Mouse (Mus musculus) hindbrain, embryonic 14.5 days (tissue): Measurements from ENCODE around the gene Fam172a. TPM values are rescaled to one million over a fixed set of nuclear protein-coding genes. Genes with fewer than 3 reads are reported as not detected.

Experiments used
- ATAC-seq: fragments of 200-750 bp; cut with Nextera tagmentation; 2 replicates; pipeline ENCODE4 v1.8.0; 2017; ENCODE audit warnings: moderate number of reproducible peaks, mild to moderate bottlenecking, moderate TSS enrichment, moderate library complexity; ENCODE audit not compliant: low FRiP score
- DNase-seq: peaks from one replicate; pipeline ENCODE4 v3.0.0-alpha.2; 2015; ENCODE audit warnings: low spot score
- H3K27ac ChIP-seq: fragments of 300-500 bp; sonication (generic); 2 replicates; pipeline ENCODE4 v1.5.1; 2014; ENCODE audit warnings: mild to moderate bottlenecking, moderate library complexity
- H3K27me3 ChIP-seq: fragments of 300-500 bp; sonication (generic); 2 replicates; pipeline ENCODE4 v1.6.1; 2014; ENCODE audit warnings: mild to moderate bottlenecking, low read length, mixed read lengths; ENCODE audit not compliant: control insufficient read depth, insufficient read depth
- H3K36me3 ChIP-seq: fragments of 300-500 bp; sonication (generic); replicated peaks from 2 replicates; pipeline ENCODE4 v1.6.1; 2014; ENCODE audit not compliant: control insufficient read depth, insufficient read depth
- H3K4me1 ChIP-seq: fragments of 300-500 bp; sonication (generic); replicated peaks from 2 replicates; pipeline ENCODE4 v1.6.1; 2014; ENCODE audit warnings: antibody characterized with exemption, low read length, mixed read lengths; ENCODE audit not compliant: control insufficient read depth, insufficient read depth
- H3K4me2 ChIP-seq: fragments of 300-500 bp; sonication (generic); replicated peaks from 2 replicates; pipeline ENCODE4 v1.6.1; 2014; ENCODE audit warnings: mild to moderate bottlenecking, moderate library complexity
- H3K4me3 ChIP-seq: fragments of 300-500 bp; sonication (generic); replicated peaks from 2 replicates; pipeline ENCODE4 v1.5.1; 2014; ENCODE audit warnings: mild to moderate bottlenecking, low read length
- H3K9ac ChIP-seq: fragments of 300-500 bp; sonication (generic); 2 replicates; pipeline ENCODE4 v1.6.1; 2014
- H3K9me3 ChIP-seq: fragments of 300-500 bp; sonication (generic); 2 replicates; pipeline ENCODE4 v1.6.1; 2016; ENCODE audit warnings: low read length; ENCODE audit not compliant: control insufficient read depth
- WGBS: fragments of 180-500 bp; shearing (Covaris S2); extraction: QIAGEN DNeasy Blood & Tissue Kit; methylation state at CpG from one replicate; pipeline ENCODE4 v1.1.7; 2014; 5-methylcytosine and 5-hydroxymethylcytosine counted together
- polyA plus RNA-seq: library from polyadenylated mRNA; unstranded; fragments of >200 nt; fragmentation: Nextera tagmentation; extraction: Ambion mirVana; gene quantifications from 2 replicates; pipeline ENCODE4 v1.2.1, GENCODE M21; 2014

The Fam172a gene
- polyA plus RNA-seq, 1 experiment from 2014 or later = 42.1 TPM

DNA sequence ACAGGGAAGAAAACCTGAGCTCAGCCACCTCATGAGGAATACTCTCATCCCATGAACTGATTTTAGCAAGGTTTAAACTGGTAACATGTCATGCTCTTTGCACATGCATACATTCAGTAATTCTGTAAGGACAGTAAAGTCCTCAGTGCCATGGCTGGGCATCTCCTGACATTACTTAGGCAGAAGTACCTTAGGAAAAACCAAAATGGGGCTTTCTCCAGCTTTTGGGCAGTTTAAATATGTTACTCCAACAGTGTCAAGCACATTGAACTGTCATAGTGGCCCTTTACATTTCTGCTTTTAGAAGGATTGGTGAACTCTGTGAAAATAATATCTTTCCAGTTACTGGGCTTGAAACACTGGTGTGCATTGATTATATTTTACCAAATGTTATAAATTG lies 463.1 kb downstream of the Fam172a start:
- no peak for DNase-seq
- 0 out of 2 replicates have a peak overlapping the region, but pooled peaks have one; percentile 14 for H3K27ac ChIP-seq
- ATAC-seq = no peak
- peak overlapping the region; percentile 90 for H3K9ac ChIP-seq
- H3K36me3 ChIP-seq = no peaks in the 10 kb centered on the region
- peaks cover 35% of the 10 kb centered on the region for H3K27me3 ChIP-seq
- H3K4me1 ChIP-seq = no peaks in the 10 kb centered on the region
- H3K9me3 ChIP-seq = no peaks in the 10 kb centered on the region
- peak overlapping the region; percentile 88 for H3K4me2 ChIP-seq
- no peak overlapping the region for H3K4me3 ChIP-seq

DNA sequence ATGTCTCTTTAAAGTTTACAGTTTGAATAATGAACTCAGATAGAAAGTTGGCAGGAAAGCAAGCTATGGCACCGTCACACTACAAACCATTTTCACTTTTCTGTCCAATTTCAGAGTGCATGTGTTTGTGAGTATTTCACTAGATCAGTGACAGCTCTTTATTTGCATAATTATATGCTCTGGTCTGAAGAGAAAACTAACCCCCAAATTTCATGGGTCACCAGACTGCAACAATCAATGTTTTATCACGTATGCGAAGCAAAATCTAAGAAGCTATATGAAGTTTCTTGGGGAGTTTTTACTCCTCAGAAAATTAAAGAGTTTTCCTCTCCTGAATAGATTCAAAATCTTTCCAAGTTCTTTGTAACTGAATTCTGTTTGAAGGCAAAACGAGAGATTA lies 466.3 kb downstream of the Fam172a start:
- H3K27ac ChIP-seq = no peak overlapping the region
- peaks cover 55% of the 10 kb centered on the region for H3K27me3 ChIP-seq
- H3K9ac ChIP-seq = no peak overlapping the region
- H3K4me3 ChIP-seq = no peak overlapping the region
- no peaks in the 10 kb centered on the region for H3K9me3 ChIP-seq
- peak; percentile 50 for DNase-seq
- H3K4me1 ChIP-seq = no peaks in the 10 kb centered on the region
- ATAC-seq = no peak
- WGBS = 21% methylated on average over 4 of the region's 4 CpGs
- H3K36me3 ChIP-seq = no peaks in the 10 kb centered on the region
- no peak overlapping the region for H3K4me2 ChIP-seq

DNA sequence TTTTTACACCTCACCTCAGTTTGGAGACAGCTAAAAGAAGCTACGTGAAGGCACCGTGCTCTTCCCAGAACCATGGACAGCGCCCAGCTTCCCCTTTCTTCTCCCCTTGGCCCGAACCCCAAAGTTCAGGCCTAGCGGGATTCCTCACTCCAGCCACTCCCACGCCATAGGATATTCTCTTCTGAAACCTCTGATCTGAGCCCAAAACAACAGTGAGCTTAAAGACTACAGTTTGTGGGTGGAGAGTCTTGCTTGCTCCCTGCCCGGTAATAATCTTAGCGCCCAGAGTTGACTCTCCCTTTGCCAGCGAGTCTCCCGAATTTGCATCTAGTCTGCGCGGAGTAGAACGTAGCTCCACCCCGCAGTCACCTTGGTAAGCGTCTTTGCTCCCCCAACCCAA lies 469.5 kb downstream of the Fam172a start:
- H3K9ac ChIP-seq = peak overlapping the region; percentile 13; the same call in 1 of the 2 replicates
- peak overlapping the region; percentile 37 for H3K4me2 ChIP-seq
- peaks cover 65% of the 10 kb centered on the region for H3K27me3 ChIP-seq
- no peaks in the 10 kb centered on the region for H3K9me3 ChIP-seq
- ATAC-seq (peak; percentile 58; the same call in 1 of the 2 replicates), DNase-seq (no peak)
- WGBS = 4% methylated on average over 15 of the region's 15 CpGs
- H3K27ac ChIP-seq = 0 out of 2 replicates have a peak overlapping the region, but pooled peaks have one; percentile 4
- peak overlapping the region; percentile 1; the same call in 1 of the 2 replicates for H3K4me3 ChIP-seq
- no peaks in the 10 kb centered on the region for H3K4me1 ChIP-seq
- no peaks in the 10 kb centered on the region for H3K36me3 ChIP-seq

DNA sequence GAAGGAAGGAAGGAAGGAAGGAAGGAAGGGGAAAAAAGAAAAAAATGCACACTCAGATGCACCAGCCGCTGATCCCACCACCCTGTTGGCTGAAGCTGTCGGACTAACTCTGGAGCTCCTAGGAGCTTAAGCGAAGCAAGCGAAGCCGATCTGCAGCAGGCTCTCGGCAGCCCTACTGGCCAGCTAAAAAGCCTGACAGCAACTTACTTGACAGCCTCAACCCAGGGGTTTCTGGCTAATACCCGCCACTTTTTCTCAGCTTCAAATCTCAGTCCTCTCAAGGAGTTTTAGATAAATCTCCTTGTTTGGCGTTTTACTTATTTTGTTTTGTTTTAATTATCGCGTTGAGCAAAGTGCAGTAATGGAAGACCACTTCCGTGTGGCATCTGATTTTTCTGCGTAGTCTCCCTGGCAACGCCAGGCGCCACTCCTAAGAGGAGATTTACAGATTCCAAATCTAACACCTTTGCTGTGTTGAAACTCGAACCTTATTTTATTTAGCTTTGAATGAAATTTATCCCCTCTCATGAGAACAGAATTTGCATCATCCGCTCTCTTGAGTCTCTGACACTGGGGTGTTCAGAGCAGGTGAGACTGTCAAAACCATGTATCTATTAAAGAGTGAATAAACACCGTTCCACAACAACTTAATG lies 470.3 kb downstream of the Fam172a start:
- H3K4me3 ChIP-seq = peak overlapping the region; percentile 16
- no peak overlapping the region for H3K9ac ChIP-seq
- peak overlapping the region; percentile 48 for H3K4me2 ChIP-seq
- 4% methylated on average over 17 of the region's 17 CpGs for WGBS
- H3K27me3 ChIP-seq = peaks cover 71% of the 10 kb centered on the region
- ATAC-seq (no peak), DNase-seq (peak; percentile 65)
- no peaks in the 10 kb centered on the region for H3K4me1 ChIP-seq
- H3K27ac ChIP-seq = 0 out of 2 replicates have a peak overlapping the region, but pooled peaks have one; percentile 44
- no peaks in the 10 kb centered on the region for H3K9me3 ChIP-seq
- no peaks in the 10 kb centered on the region for H3K36me3 ChIP-seq

DNA sequence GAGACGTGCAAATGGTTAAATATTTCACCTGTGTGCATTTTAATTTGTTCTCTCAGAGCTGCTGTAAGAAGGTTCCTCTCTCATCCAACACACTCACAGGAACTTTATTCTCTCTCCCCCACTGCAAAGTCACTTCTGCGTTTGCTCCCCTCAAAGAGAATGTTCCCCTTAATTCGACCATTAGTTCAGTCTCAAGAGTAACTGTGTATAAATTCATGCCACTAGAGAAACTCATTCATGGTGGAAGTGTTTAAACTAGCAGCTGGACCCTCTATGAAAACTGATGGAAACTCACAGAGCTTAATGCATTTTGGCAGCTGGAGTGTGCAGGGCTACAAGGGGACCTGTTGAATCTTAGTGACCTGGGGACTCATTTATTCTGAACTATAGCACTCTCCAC lies 471.0 kb downstream of the Fam172a start:
- ATAC-seq (no peak), DNase-seq (no peak)
- no peak overlapping the region for H3K4me3 ChIP-seq
- H3K9ac ChIP-seq = no peak overlapping the region
- H3K4me1 ChIP-seq = no peaks in the 10 kb centered on the region
- H3K27ac ChIP-seq = no peak overlapping the region
- H3K4me2 ChIP-seq = peak overlapping the region; percentile 48
- no peaks in the 10 kb centered on the region for H3K36me3 ChIP-seq
- 8% methylated on average over 3 of the region's 3 CpGs for WGBS
- H3K9me3 ChIP-seq = no peaks in the 10 kb centered on the region
- H3K27me3 ChIP-seq = peaks cover 76% of the 10 kb centered on the region

DNA sequence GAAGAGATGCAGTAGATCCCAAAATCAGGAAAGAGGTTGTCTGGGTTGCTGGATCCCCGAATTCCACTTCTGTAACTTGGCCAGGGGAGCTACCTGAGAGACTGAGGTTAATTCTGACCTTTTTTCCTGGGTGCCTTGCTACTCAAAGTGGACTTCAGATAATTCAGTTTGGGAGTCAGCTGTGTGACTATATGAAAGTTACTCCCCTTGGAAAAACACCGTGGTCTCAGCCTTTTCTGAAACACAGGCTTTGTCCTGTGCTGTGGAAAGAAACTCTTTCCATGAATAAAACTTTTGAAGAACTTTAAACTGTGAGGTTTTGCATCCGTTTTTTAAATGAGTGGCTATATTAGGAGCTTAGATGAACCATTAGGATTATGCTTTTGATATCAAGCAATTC lies 472.4 kb downstream of the Fam172a start:
- no peak for DNase-seq
- no peak for ATAC-seq
- H3K4me3 ChIP-seq = no peak overlapping the region
- no peaks in the 10 kb centered on the region for H3K36me3 ChIP-seq
- H3K27ac ChIP-seq = no peak overlapping the region
- H3K4me1 ChIP-seq = no peaks in the 10 kb centered on the region
- H3K4me2 ChIP-seq = no peak overlapping the region; the same call in 1 of the 2 replicates
- H3K27me3 ChIP-seq = peaks cover 75% of the 10 kb centered on the region
- no peaks in the 10 kb centered on the region for H3K9me3 ChIP-seq
- WGBS = 17% methylated on average over 3 of the region's 3 CpGs
- H3K9ac ChIP-seq = no peak overlapping the region

DNA sequence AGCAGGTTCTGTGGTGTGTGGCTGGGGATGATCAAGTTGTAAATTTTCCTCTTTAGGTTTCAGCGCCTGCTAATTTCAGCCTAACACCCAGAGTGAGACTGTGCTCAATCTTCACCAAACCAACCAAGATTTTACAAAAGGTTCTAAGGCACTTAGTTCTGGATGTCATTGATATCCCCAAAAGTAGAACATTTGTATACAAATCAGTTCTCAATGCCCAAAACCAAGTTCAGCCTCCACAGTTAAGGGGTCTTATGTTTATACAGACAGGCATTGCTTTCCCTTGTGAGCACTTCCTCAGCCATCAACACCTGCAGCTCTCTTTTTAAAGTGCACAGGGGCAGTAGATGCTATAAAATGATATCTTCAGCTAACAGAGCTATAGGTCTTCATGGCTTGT lies 473.1 kb downstream of the Fam172a start:
- H3K4me3 ChIP-seq = no peak overlapping the region
- H3K27ac ChIP-seq = no peak overlapping the region
- peaks cover 71% of the 10 kb centered on the region for H3K27me3 ChIP-seq
- no peaks in the 10 kb centered on the region for H3K9me3 ChIP-seq
- DNase-seq (no peak), ATAC-seq (no peak)
- no peak overlapping the region for H3K9ac ChIP-seq
- 36% methylated on average over 1 of the region's 1 CpGs for WGBS
- H3K4me1 ChIP-seq = peaks cover 6% of the 10 kb centered on the region
- peak overlapping the region; percentile 35; the same call in 1 of the 2 replicates for H3K4me2 ChIP-seq
- no peaks in the 10 kb centered on the region for H3K36me3 ChIP-seq

DNA sequence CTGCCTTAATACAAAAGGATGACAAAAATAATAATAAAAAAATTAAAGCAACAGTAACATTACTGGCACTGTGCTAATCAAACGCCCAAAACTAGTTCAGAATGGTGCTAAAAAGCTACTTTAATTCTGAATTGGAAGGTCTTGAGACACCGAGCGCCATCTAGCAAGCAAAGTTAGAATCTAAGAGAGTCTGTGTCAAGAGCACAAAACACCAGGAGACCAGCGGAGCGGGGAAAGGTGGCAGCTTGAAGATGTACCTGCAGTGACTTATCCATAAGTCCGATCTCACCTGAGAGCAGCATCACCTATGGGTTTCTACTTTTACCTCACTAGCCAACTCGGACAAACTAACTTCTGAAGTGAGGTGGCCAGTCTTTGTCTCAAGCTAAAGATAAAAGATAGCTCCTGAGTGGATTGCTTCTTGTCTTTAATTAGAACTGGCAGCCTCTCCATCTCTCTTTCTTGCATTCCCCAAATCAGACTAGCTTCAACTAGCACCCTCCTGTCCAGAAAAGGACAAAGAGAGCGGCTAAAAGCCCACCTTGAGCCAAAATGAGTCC lies 474.1 kb downstream of the Fam172a start:
- peak overlapping the region; percentile 4 for H3K9ac ChIP-seq
- DNase-seq = peak; percentile 78
- H3K9me3 ChIP-seq = no peaks in the 10 kb centered on the region
- WGBS = 3% methylated on average over 8 of the region's 8 CpGs
- ATAC-seq = no peak
- H3K4me2 ChIP-seq = peak overlapping the region; percentile 35
- peaks cover 10% of the 10 kb centered on the region for H3K4me1 ChIP-seq
- no peaks in the 10 kb centered on the region for H3K36me3 ChIP-seq
- H3K27ac ChIP-seq = no peak overlapping the region
- H3K4me3 ChIP-seq = peak overlapping the region; percentile 12
- peaks cover 68% of the 10 kb centered on the region for H3K27me3 ChIP-seq

DNA sequence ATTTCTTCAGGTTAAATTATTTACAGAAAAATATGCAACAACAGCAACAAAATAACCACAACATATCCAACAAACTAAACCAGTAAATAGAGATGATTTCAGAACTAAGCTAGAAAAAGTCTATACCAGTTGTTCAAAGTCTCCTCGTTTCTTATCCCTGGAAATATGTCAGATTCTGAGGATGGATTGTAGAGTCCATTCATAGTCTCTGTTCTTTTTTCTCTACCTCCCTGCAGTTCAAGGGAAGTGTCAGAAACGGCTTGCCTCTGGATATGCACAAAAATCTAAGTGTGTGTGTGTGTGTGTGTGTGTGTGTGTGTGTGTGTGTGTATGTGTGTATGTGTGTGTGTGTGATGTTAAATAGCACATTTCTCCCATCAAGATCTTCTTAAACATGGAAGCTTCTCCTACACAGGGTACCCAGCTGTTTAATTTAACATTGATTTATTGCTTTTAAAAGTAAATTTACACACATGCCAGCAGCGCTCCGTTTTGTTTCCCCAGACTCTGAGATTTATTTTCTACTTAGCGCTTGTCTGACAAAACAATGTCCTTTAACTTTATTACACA lies 475.6 kb downstream of the Fam172a start:
- Histone ChIP-seq H3K9ac (peak overlapping the region; percentile 53), H3K4me3 (0 out of 2 replicates have a peak overlapping the region, but pooled peaks have one; percentile 9), H3K27ac (peak overlapping the region; percentile 81; the same call in 1 of the 2 replicates), H3K27me3 (peaks cover 65% of the 10 kb centered on the region), H3K36me3 (no peaks in the 10 kb centered on the region), H3K4me2 (peak overlapping the region; percentile 69), H3K9me3 (no peaks in the 10 kb centered on the region), H3K4me1 (peaks cover 13% of the 10 kb centered on the region)
- whole genome bisulfite sequencing = 18% methylated on average over 5 of the region's 5 CpGs
- DNase-seq (no peak), ATAC-seq (no peak)
